Mouse (Mus musculus) forebrain, embryonic 10.5 days (tissue): Measurements from ENCODE around the gene Ttc7b. TPM values are rescaled to one million over a fixed set of nuclear protein-coding genes. Genes with fewer than 3 reads are reported as not detected.

Source experiments
- DNase-seq: peaks from one replicate; pipeline ENCODE4 v3.0.0-alpha.2; 2017; ENCODE audit warnings: low spot score; ENCODE audit errors: extremely low spot score
- H3K27ac ChIP-seq: fragments of 300-500 bp; sonication (generic); 2 replicates; pipeline ENCODE4 v1.5.1; 2016; ENCODE audit warnings: mild to moderate bottlenecking
- H3K27me3 ChIP-seq: fragments of 300-500 bp; sonication (generic); 2 replicates; pipeline ENCODE4 v1.6.1; 2016; ENCODE audit warnings: mild to moderate bottlenecking; ENCODE audit not compliant: poor library complexity, severe bottlenecking
- H3K36me3 ChIP-seq: fragments of 300-500 bp; sonication (generic); replicated peaks from 2 replicates; pipeline ENCODE4 v1.6.1; 2016; ENCODE audit warnings: mild to moderate bottlenecking, moderate library complexity
- H3K4me1 ChIP-seq: fragments of 300-500 bp; sonication (generic); 2 replicates; pipeline ENCODE4 v1.6.1; 2016
- H3K4me3 ChIP-seq: fragments of 300-500 bp; sonication (generic); 2 replicates; pipeline ENCODE4 v1.5.1; 2016; ENCODE audit warnings: mild to moderate bottlenecking, moderate library complexity
- H3K9me3 ChIP-seq: fragments of 300-500 bp; sonication (generic); 2 replicates; pipeline ENCODE4 v1.6.1; 2016; ENCODE audit warnings: mild to moderate bottlenecking, moderate library complexity
- WGBS: fragments of 180-500 bp; shearing (Covaris S2); methylation state at CpG from one replicate; pipeline ENCODE4 v1.1.7; 2016; 5-methylcytosine and 5-hydroxymethylcytosine counted together
- polyA plus RNA-seq: library from polyadenylated mRNA; unstranded; fragments of >200 nt; fragmentation: Nextera tagmentation; extraction: Ambion mirVana; gene quantifications from 2 replicates; pipeline ENCODE4 v1.2.1, GENCODE M21; 2016

Ttc7b gene
- polyA plus RNA-seq, 1 experiment from 2014 or later = 5.5 TPM

- H3K27me3 ChIP-seq = no peaks in the 10 kb centered on the region
- WGBS = 93% methylated on average over 13 of the region's 13 CpGs
- H3K27ac ChIP-seq = no peak overlapping the region
- peaks cover 15% of the 10 kb centered on the region for H3K4me1 ChIP-seq
- H3K36me3 ChIP-seq = peaks cover 52% of the 10 kb centered on the region
- H3K4me3 ChIP-seq = no peak overlapping the region
- no peak for DNase-seq
- H3K9me3 ChIP-seq = no peaks in the 10 kb centered on the region
Measured at GRCm38 (mm10) chr12:100499469-100499868, 21.2 kb downstream of the Ttc7b start.

- Histone ChIP-seq H3K4me3 (no peak overlapping the region), H3K4me1 (0 out of 2 replicates have a peak, but pooled peaks cover under 1% of the 10 kb centered on the region), H3K27ac (no peak overlapping the region), H3K36me3 (peaks cover 67% of the 10 kb centered on the region), H3K27me3 (no peaks in the 10 kb centered on the region), H3K9me3 (no peaks in the 10 kb centered on the region)
- 94% methylated on average over 5 of the region's 5 CpGs for WGBS
- DNase-seq = no peak
Measured at GRCm38 (mm10) chr12:100498006-100498405, 22.6 kb downstream of the Ttc7b start.

GRCm38 (mm10) chr12:100495083-100495482 lies 25.5 kb downstream of the Ttc7b start:
- Histone ChIP-seq H3K9me3 (no peaks in the 10 kb centered on the region), H3K27me3 (no peaks in the 10 kb centered on the region), H3K4me1 (no peaks in the 10 kb centered on the region), H3K27ac (no peak overlapping the region), H3K4me3 (no peak overlapping the region), H3K36me3 (peaks cover 80% of the 10 kb centered on the region)
- WGBS = 97% methylated on average over 7 of the region's 7 CpGs
- DNase-seq = no peak

GRCm38 (mm10) chr12:100493211-100493610 lies 27.4 kb downstream of the Ttc7b start:
- DNase-seq = no peak
- no peak overlapping the region for H3K27ac ChIP-seq
- H3K4me3 ChIP-seq = no peak overlapping the region
- H3K9me3 ChIP-seq = no peaks in the 10 kb centered on the region
- peaks cover 79% of the 10 kb centered on the region for H3K36me3 ChIP-seq
- 92% methylated on average over 5 of the region's 5 CpGs for WGBS
- H3K4me1 ChIP-seq = peaks cover 9% of the 10 kb centered on the region
- H3K27me3 ChIP-seq = no peaks in the 10 kb centered on the region

GRCm38 (mm10) chr12:100492676-100493075 lies 27.9 kb downstream of the Ttc7b start:
- Histone ChIP-seq H3K27me3 (no peaks in the 10 kb centered on the region), H3K4me1 (peaks cover 9% of the 10 kb centered on the region), H3K4me3 (no peak overlapping the region), H3K9me3 (no peaks in the 10 kb centered on the region), H3K36me3 (peaks cover 74% of the 10 kb centered on the region), H3K27ac (no peak overlapping the region)
- DNase-seq = no peak
- WGBS = 86% methylated on average over 3 of the region's 3 CpGs

- no peak overlapping the region for H3K27ac ChIP-seq
- WGBS = 90% methylated on average over 10 of the region's 10 CpGs
- peaks cover 68% of the 10 kb centered on the region for H3K36me3 ChIP-seq
- H3K27me3 ChIP-seq = no peaks in the 10 kb centered on the region
- peaks cover 9% of the 10 kb centered on the region for H3K4me1 ChIP-seq
- no peak for DNase-seq
- H3K9me3 ChIP-seq = no peaks in the 10 kb centered on the region
- H3K4me3 ChIP-seq = no peak overlapping the region
Measured at GRCm38 (mm10) chr12:100491967-100492611, 28.5 kb downstream of the Ttc7b start.

GRCm38 (mm10) chr12:100489799-100490198 lies 30.8 kb downstream of the Ttc7b start:
- H3K27me3 ChIP-seq = no peaks in the 10 kb centered on the region
- H3K9me3 ChIP-seq = no peaks in the 10 kb centered on the region
- no peak overlapping the region for H3K27ac ChIP-seq
- peaks cover 9% of the 10 kb centered on the region for H3K4me1 ChIP-seq
- no peak overlapping the region for H3K4me3 ChIP-seq
- DNase-seq = no peak
- WGBS = 91% methylated on average over 7 of the region's 7 CpGs
- H3K36me3 ChIP-seq = peaks cover 58% of the 10 kb centered on the region

- DNase-seq = no peak
- no peak overlapping the region for H3K4me3 ChIP-seq
- no peaks in the 10 kb centered on the region for H3K9me3 ChIP-seq
- peaks cover 9% of the 10 kb centered on the region for H3K4me1 ChIP-seq
- WGBS = 94% methylated on average over 5 of the region's 5 CpGs
- peaks cover 44% of the 10 kb centered on the region for H3K36me3 ChIP-seq
- no peaks in the 10 kb centered on the region for H3K27me3 ChIP-seq
- H3K27ac ChIP-seq = no peak overlapping the region
Measured at GRCm38 (mm10) chr12:100488368-100488767, 32.3 kb downstream of the Ttc7b start.

GRCm38 (mm10) chr12:100486232-100486631 lies 34.4 kb downstream of the Ttc7b start:
- H3K27me3 ChIP-seq = no peaks in the 10 kb centered on the region
- H3K4me3 ChIP-seq = no peak overlapping the region
- no peak overlapping the region for H3K27ac ChIP-seq
- DNase-seq = no peak
- WGBS = 69% methylated on average over 6 of the region's 6 CpGs
- peaks cover 41% of the 10 kb centered on the region for H3K36me3 ChIP-seq
- no peaks in the 10 kb centered on the region for H3K9me3 ChIP-seq
- peaks cover 9% of the 10 kb centered on the region for H3K4me1 ChIP-seq

GRCm38 (mm10) chr12:100483054-100483453 lies 37.6 kb downstream of the Ttc7b start:
- DNase-seq = no peak
- Histone ChIP-seq H3K27me3 (no peaks in the 10 kb centered on the region), H3K4me1 (peaks cover 3% of the 10 kb centered on the region; the same call in 1 of the 2 replicates), H3K9me3 (no peaks in the 10 kb centered on the region), H3K36me3 (peaks cover 23% of the 10 kb centered on the region), H3K4me3 (no peak overlapping the region), H3K27ac (no peak overlapping the region)
- 70% methylated on average over 1 of the region's 1 CpGs for WGBS

GRCm38 (mm10) chr12:100482255-100482654 lies 38.4 kb downstream of the Ttc7b start:
- no peak for DNase-seq
- 87% methylated on average over 7 of the region's 7 CpGs for WGBS
- no peak overlapping the region for H3K27ac ChIP-seq
- no peaks in the 10 kb centered on the region for H3K27me3 ChIP-seq
- peaks cover 23% of the 10 kb centered on the region for H3K36me3 ChIP-seq
- no peaks in the 10 kb centered on the region for H3K9me3 ChIP-seq
- H3K4me3 ChIP-seq = no peak overlapping the region
- peaks cover 3% of the 10 kb centered on the region; the same call in 1 of the 2 replicates for H3K4me1 ChIP-seq

GRCm38 (mm10) chr12:100481443-100482026 lies 39.1 kb downstream of the Ttc7b start:
- Histone ChIP-seq H3K9me3 (no peaks in the 10 kb centered on the region), H3K4me1 (peaks cover 3% of the 10 kb centered on the region; the same call in 1 of the 2 replicates), H3K27ac (no peak overlapping the region), H3K4me3 (no peak overlapping the region), H3K36me3 (peaks cover 23% of the 10 kb centered on the region), H3K27me3 (no peaks in the 10 kb centered on the region)
- 90% methylated on average over 8 of the region's 8 CpGs for WGBS
- no peak for DNase-seq

- Histone ChIP-seq H3K27me3 (no peaks in the 10 kb centered on the region), H3K4me1 (peaks cover 3% of the 10 kb centered on the region; the same call in 1 of the 2 replicates), H3K27ac (no peak overlapping the region), H3K4me3 (no peak overlapping the region), H3K9me3 (no peaks in the 10 kb centered on the region), H3K36me3 (peaks cover 19% of the 10 kb centered on the region)
- no peak for DNase-seq
- 91% methylated on average over 15 of the region's 15 CpGs for WGBS
Measured at GRCm38 (mm10) chr12:100480642-100481442, 39.8 kb downstream of the Ttc7b start.
